Mouse (Mus musculus): Measurements from ENCODE around the gene Olfr161.
"Not testable (repeated sequence)": the region's sequence is repeated elsewhere in the genome, so short reads cannot be mapped to it uniquely, and the experiment has no call there.

The Olfr161 gene

GRCm38 (mm10) chr16:3590691-3591090 is at the start of gene Olfr161:
Olfr161 (plus strand) TSS chr16:3591042.
- ChIA-PET CTCF (no interaction called here), POLR2A (interaction anchor here in 1 of 4 experiments (0.6 kb wide), 1 partner anchor 98 kb away, joined by 3 read pairs; no protein-coding TSS in a partner anchor)

- CTCF ChIA-PET, result no interaction called here
- POLR2A ChIA-PET, result no interaction called here
Observed at GRCm38 (mm10) chr16:3563553-3563952, 27.3 kb upstream of the Olfr161 start.

DNA sequence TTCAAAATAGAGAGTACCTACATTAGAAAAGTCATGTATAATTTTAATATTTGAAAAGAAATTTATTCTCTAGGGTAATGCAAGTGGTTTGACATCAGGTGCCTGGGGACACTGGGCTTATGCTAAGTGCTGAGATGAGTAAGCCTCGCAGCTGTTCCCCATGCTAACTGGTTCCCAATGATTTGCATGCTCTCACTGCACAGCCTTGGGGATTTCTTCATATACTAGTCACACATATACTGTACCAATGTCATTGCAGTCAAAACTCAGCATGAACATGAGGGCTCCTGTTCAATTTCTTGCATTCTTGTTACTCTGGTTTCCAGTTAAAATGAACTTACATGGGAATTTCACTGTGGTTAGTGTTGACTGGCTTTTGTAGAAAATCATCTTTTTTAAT is 13.2 kb upstream of the Olfr161 start:
- POLR2A ChIA-PET, CTCF ChIA-PET: not testable (repeated sequence)

DNA sequence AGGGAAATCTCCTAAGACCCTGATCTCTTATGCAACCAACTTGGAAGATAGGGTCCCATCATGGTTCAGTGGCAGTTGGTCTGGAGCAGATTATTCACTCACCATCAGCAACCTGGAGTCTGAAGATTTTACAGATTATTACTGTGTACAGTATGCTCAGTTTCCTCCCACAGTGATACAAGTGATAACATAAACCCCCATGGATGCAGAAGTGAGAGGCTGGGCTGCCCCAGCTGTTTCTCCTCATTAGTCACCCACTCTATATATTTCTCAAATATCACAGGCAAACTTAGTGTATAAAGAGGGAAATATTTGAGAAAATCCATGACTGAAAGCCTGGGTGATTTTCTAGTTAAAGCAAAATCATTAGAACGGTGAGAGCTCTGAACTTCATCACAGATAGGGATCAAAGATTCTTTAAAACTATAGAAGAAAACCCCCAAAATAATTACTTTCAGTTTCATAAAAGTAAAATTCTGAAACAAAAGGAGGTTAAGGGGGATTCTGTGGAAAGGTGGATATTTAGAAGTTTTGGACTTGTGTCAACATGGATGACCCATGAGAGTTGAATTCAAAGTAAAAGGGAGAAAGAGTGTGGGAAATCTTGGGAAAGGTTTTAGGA is 12.5 kb upstream of the Olfr161 start:
- POLR2A ChIA-PET, CTCF ChIA-PET: not testable (repeated sequence)

DNA sequence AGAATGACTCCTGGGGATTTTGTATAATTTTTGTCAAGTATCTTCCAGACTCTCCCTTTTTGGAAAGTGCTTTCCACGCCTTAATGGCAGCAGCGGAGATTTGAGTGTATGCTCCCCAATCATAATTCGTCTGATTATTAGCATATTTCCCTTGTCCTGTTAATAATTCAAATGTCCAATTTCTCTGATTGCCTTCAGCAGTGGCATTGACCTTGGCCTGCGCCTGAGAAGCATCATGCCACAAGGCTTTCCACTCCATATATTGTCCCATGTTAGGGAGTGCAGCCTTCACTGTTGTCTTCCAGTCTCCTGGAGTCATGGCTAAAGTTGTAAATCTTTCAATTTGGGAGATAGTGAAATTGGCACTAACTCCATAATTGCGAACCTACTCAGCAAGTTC is 40.5 kb downstream of the Olfr161 start:
- CTCF ChIA-PET, POLR2A ChIA-PET: not testable (repeated sequence)

GRCm38 (mm10) chr16:3632572-3633361 is 41.9 kb downstream of the Olfr161 start:
- CTCF ChIA-PET, POLR2A ChIA-PET: not testable (repeated sequence)
